ENCODE assay signal across 11 mouse cellular contexts in the genomic region with DNA sequence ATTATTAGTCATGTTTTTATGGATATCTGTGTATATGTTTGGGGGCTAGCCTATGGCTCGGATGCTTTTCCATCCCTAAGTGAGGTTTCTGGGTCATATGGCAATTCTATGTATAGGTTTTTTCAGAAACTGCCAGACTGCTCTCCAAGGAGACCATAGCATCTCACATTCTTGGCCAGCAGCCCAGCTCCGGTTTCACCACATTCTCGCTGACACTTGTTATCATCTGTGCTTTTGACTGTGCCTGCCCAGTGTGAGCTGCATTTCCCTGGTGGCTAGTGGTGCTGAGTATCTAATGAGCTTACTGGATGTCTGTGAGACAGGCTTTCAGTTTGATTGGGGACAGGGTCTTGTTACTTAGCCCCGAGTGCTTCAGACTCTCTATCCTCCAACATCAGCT. TPM values are rescaled to one million over a fixed set of nuclear protein-coding genes. Genes with fewer than 3 reads are reported as not detected.
DNase-seq lines count a peak whose midpoint lies in the region; ATAC-seq lines count a peak whose summit lies in the region.
"Had no signal": no experiment of that assay in that cellular context is flagged by ENCODE, and none has a peak within 500 bp of the region (broad histone marks: within the 10 kb centered on the region; RNA-seq: fewer than 3 reads in every experiment).

No protein-coding gene starts in this region.

- H3K9me3 ChIP-seq in embryonic facial prominence, embryonic 10.5 days = no peaks in the 10 kb centered on the region
- H3K9me3 ChIP-seq in midbrain, embryonic 16.5 days (replicated peaks; ENCODE audit: control insufficient read depth, low read length, poor library complexity, severe bottlenecking) = no peaks in the 10 kb centered on the region
- H3K9me3 ChIP-seq in intestine, embryonic 15.5 days = no peaks in the 10 kb centered on the region
- H3K9me3 ChIP-seq: neural tube, embryonic 15.5 days had no signal

- H3K9ac ChIP-seq in midbrain, embryonic 16.5 days (ENCODE audit: low read depth, low read length) = no peak overlapping the region
- no peak overlapping the region for H3K9ac ChIP-seq in intestine, embryonic 15.5 days
- H3K9ac ChIP-seq: neural tube, embryonic 15.5 days had no signal

- no peak overlapping the region for H3K27ac ChIP-seq in embryonic facial prominence, embryonic 10.5 days (replicated peaks)
- H3K27ac ChIP-seq in midbrain, embryonic 16.5 days (ENCODE audit: low read length) = no peak overlapping the region
- no peak overlapping the region for H3K27ac ChIP-seq in intestine, embryonic 15.5 days
- H3K27ac ChIP-seq: neural tube, embryonic 15.5 days had no signal

- DNase-seq in embryo, embryonic 10 days (ENCODE audit: low spot score) = peak; percentile 41
- DNase-seq in embryo, embryonic 11 days = no peak
- DNase-seq in MEL-GATA-1-ER (ENCODE audit: extremely low read depth, low read depth) = peak; percentile 27
- peak; percentile 24 for DNase-seq in embryonic facial prominence, embryonic 10.5 days (ENCODE audit: low spot score)
- DNase-seq in left cerebral cortex, postnatal 25 days (ENCODE audit: low spot score in 2 of 2) = peak; percentile 57 to 74
- no peak for DNase-seq in urinary bladder, adult 18-20 months (ENCODE audit: low spot score in 2 of 2)
- DNase-seq: B cell, adult 2 months had no signal

- H3K27me3 ChIP-seq in embryonic facial prominence, embryonic 10.5 days (replicated peaks; ENCODE audit: low read depth, poor library complexity, severe bottlenecking) = no peaks in the 10 kb centered on the region
- no peaks in the 10 kb centered on the region for H3K27me3 ChIP-seq in midbrain, embryonic 16.5 days (ENCODE audit: control insufficient read depth, insufficient read depth, low read depth, low read length)
- no peaks in the 10 kb centered on the region for H3K27me3 ChIP-seq in intestine, embryonic 15.5 days (replicated peaks)
- H3K27me3 ChIP-seq: neural tube, embryonic 15.5 days had no signal

- no peak overlapping the region for H3K4me3 ChIP-seq in embryonic facial prominence, embryonic 10.5 days
- no peak overlapping the region for H3K4me3 ChIP-seq in midbrain, embryonic 16.5 days (ENCODE audit: low read depth, low read length)
- no peak overlapping the region for H3K4me3 ChIP-seq in intestine, embryonic 15.5 days (replicated peaks)
- H3K4me3 ChIP-seq: neural tube, embryonic 15.5 days had no signal

- intact Hi-C loops in left cerebral cortex, postnatal 25 days (cut with DNase I) = no loop called here

- H3K36me3 ChIP-seq in embryonic facial prominence, embryonic 10.5 days (replicated peaks) = no peaks in the 10 kb centered on the region
- H3K36me3 ChIP-seq in midbrain, embryonic 16.5 days (ENCODE audit: control insufficient read depth, insufficient read depth, low read length) = no peaks in the 10 kb centered on the region
- no peaks in the 10 kb centered on the region for H3K36me3 ChIP-seq in intestine, embryonic 15.5 days
- H3K36me3 ChIP-seq: neural tube, embryonic 15.5 days had no signal

- ATAC-seq in midbrain, embryonic 16.5 days = no peak
- ATAC-seq in intestine, embryonic 15.5 days = no peak

- H3K4me1 ChIP-seq in embryonic facial prominence, embryonic 10.5 days = no peaks in the 10 kb centered on the region
- H3K4me1 ChIP-seq in midbrain, embryonic 16.5 days (ENCODE audit: control insufficient read depth, insufficient read depth, low read length) = no peaks in the 10 kb centered on the region
- no peaks in the 10 kb centered on the region for H3K4me1 ChIP-seq in intestine, embryonic 15.5 days (replicated peaks)

- WGBS in embryonic facial prominence, embryonic 10.5 days = 72% methylated on average over 4 of the region's 4 CpGs
- WGBS in midbrain, embryonic 16.5 days = 61% methylated on average over 4 of the region's 4 CpGs
- WGBS in intestine, embryonic 15.5 days = 45% methylated on average over 4 of the region's 4 CpGs

- H3K4me2 ChIP-seq in midbrain, embryonic 16.5 days (ENCODE audit: low read length) = no peak overlapping the region
- H3K4me2 ChIP-seq in intestine, embryonic 15.5 days (replicated peaks) = no peak overlapping the region
- H3K4me2 ChIP-seq: neural tube, embryonic 15.5 days had no signal

RNA-seq across cellular contexts. Expression of gene Tmod1, which starts 35.0 kb away (rescaled TPM):
- 2.8 and 3.0 TPM in 2 replicates for polyA plus RNA-seq in embryonic facial prominence, embryonic 10.5 days (2016; fragmentation: Nextera tagmentation; extraction: Ambion mirVana)
- 10 to 100 TPM; 39.6 to 48.7 TPM for total RNA-seq in left cerebral cortex, postnatal 25 days (2021)
- 0.80 and 0.85 TPM in 2 replicates for polyA plus RNA-seq in midbrain, embryonic 16.5 days (2015; fragmentation: Nextera tagmentation; extraction: Ambion mirVana)
- polyA plus RNA-seq in intestine, embryonic 15.5 days (2015; fragmentation: Nextera tagmentation; extraction: Ambion mirVana) = 3.2 and 3.3 TPM in 2 replicates
- polyA plus RNA-seq: liver, adult 2 months had no signal

Comparison
In these comparisons a context has a peak if more than half of its experiments do, and no peak if none do; other contexts are left out.
1. DNase-seq: peak in embryo, embryonic 10 days (single experiment), MEL-GATA-1-ER (single experiment), embryonic facial prominence, embryonic 10.5 days (single experiment) and left cerebral cortex, postnatal 25 days (2 of 2); none in embryo, embryonic 11 days (single experiment) and urinary bladder, adult 18-20 months (0 of 2).